Mouse (Mus musculus): ENCODE results near the gene Gm17490. TPM values are rescaled to one million over a fixed set of nuclear protein-coding genes. Genes with fewer than 3 reads are reported as not detected.

Gene Gm17490
- total and polyA plus RNA-seq, 2 experiments from 2014 or later = not detected

GRCm38 (mm10) chr2:11604053-11604452 is 22.0 kb downstream of the Gm17490 start, which contains the start of gene Rbm17:
Rbm17 (minus strand) TSS chr2:11604153.
- Histone ChIP-seq H3K27me3 (ENCODE audit: insufficient read depth, low read length) (no peaks in the 10 kb centered on the region), H3K27ac (ENCODE audit: low read depth, low read length) (peak within 1 kb of the TSS; percentile 79), H3K9ac (replicated peaks; ENCODE audit: low read length, poor library complexity, severe bottlenecking) (peak within 1 kb of the TSS; percentile 98), H3K4me1 (ENCODE audit: insufficient read depth, low read length) (peaks cover 6% of the 10 kb centered on the region; the same call in 1 of the 2 replicates), H3K9me3 (ENCODE audit: low read length) (no peaks in the 10 kb centered on the region), H3K4me3 (ENCODE audit: low read depth, low read length) (peak within 1 kb of the TSS; percentile 95), H3K4me2 (ENCODE audit: low read depth, low read length, poor library complexity, severe bottlenecking) (no peak within 1 kb of the TSS), H3K36me3 (ENCODE audit: insufficient read depth, low read length) (0 out of 2 replicates have a peak, but pooled peaks cover 4% of the 10 kb centered on the region)
- DNase-seq (ENCODE audit: low spot score) (no peak), ATAC-seq (ENCODE audit: low FRiP score) (no peak)
- TF ChIP-seq CTCF (IDR thresholded peaks at IDR 0.05) = no peak
- 86% methylated on average over 5 of the region's 5 CpGs for WGBS

- under 1% methylated on average over 64 of the region's 78 CpGs for WGBS
- peak overlapping the region; percentile 98 for H3K9ac ChIP-seq (replicated peaks; ENCODE audit: low read length, poor library complexity, severe bottlenecking)
- peak overlapping the region; percentile 79 for H3K27ac ChIP-seq (ENCODE audit: low read depth, low read length)
- DNase-seq (ENCODE audit: low spot score) = peak; percentile 95
- peak; percentile 100 for TF ChIP-seq CTCF (IDR thresholded peaks at IDR 0.05)
- ATAC-seq (ENCODE audit: low FRiP score) = peak; percentile 99
- peak overlapping the region; percentile 84 for H3K4me2 ChIP-seq (ENCODE audit: low read depth, low read length, poor library complexity, severe bottlenecking)
- H3K9me3 ChIP-seq (ENCODE audit: low read length) = no peaks in the 10 kb centered on the region
- peaks cover 8% of the 10 kb centered on the region; the same call in 1 of the 2 replicates for H3K36me3 ChIP-seq (ENCODE audit: insufficient read depth, low read length)
- H3K4me3 ChIP-seq (ENCODE audit: low read depth, low read length) = peak overlapping the region; percentile 95
- H3K4me1 ChIP-seq (ENCODE audit: insufficient read depth, low read length) = peaks cover 6% of the 10 kb centered on the region; the same call in 1 of the 2 replicates
- H3K27me3 ChIP-seq (ENCODE audit: insufficient read depth, low read length) = no peaks in the 10 kb centered on the region
These were observed 23.3 kb downstream of the Gm17490 start for GRCm38 (mm10) chr2:11602506-11603489.

- H3K9me3 ChIP-seq (ENCODE audit: low read length) = no peaks in the 10 kb centered on the region
These were observed 24.3 kb downstream of the Gm17490 start for GRCm38 (mm10) chr2:11601795-11602194.

GRCm38 (mm10) chr2:11597906-11598305 is 28.2 kb downstream of the Gm17490 start:
- no peaks in the 10 kb centered on the region for H3K27me3 ChIP-seq (ENCODE audit: insufficient read depth, low read length)
- DNase-seq (ENCODE audit: low spot score) = no peak
- WGBS = 98% methylated on average over 7 of the region's 7 CpGs

More at GRCm38 (mm10) chr2:11601795-11602194, 24.3 kb downstream of the Gm17490 start:
- WGBS = 90% methylated on average over 6 of the region's 6 CpGs
- no peak for TF ChIP-seq CTCF (IDR thresholded peaks at IDR 0.05)
- Histone ChIP-seq H3K4me1 (ENCODE audit: insufficient read depth, low read length) (peaks cover 6% of the 10 kb centered on the region; the same call in 1 of the 2 replicates), H3K27ac (ENCODE audit: low read depth, low read length) (no peak overlapping the region), H3K4me3 (ENCODE audit: low read depth, low read length) (peak overlapping the region; percentile 95), H3K36me3 (ENCODE audit: insufficient read depth, low read length) (peaks cover 12% of the 10 kb centered on the region; the same call in 1 of the 2 replicates), H3K4me2 (ENCODE audit: low read depth, low read length, poor library complexity, severe bottlenecking) (peak overlapping the region; percentile 84), H3K27me3 (ENCODE audit: insufficient read depth, low read length) (no peaks in the 10 kb centered on the region), H3K9ac (replicated peaks; ENCODE audit: low read length, poor library complexity, severe bottlenecking) (no peak overlapping the region; the same call in 1 of the 2 replicates)
- DNase-seq (ENCODE audit: low spot score) = no peak
- ATAC-seq (ENCODE audit: low FRiP score) = no peak

GRCm38 (mm10) chr2:11596690-11597089 is 29.4 kb downstream of the Gm17490 start:
- H3K9me3 ChIP-seq (ENCODE audit: low read length) = no peaks in the 10 kb centered on the region
- no peak overlapping the region for H3K4me2 ChIP-seq (ENCODE audit: low read depth, low read length, poor library complexity, severe bottlenecking)
- no peak overlapping the region for H3K27ac ChIP-seq (ENCODE audit: low read depth, low read length)
- H3K4me1 ChIP-seq (ENCODE audit: insufficient read depth, low read length) = no peaks in the 10 kb centered on the region
- ATAC-seq (ENCODE audit: low FRiP score) (no peak), DNase-seq (ENCODE audit: low spot score) (no peak)
- 86% methylated on average over 2 of the region's 2 CpGs for WGBS
- peaks cover 44% of the 10 kb centered on the region for H3K36me3 ChIP-seq (ENCODE audit: insufficient read depth, low read length)
- H3K4me3 ChIP-seq (ENCODE audit: low read depth, low read length) = no peak overlapping the region
- no peaks in the 10 kb centered on the region for H3K27me3 ChIP-seq (ENCODE audit: insufficient read depth, low read length)
- TF ChIP-seq CTCF (IDR thresholded peaks at IDR 0.05) = no peak
- no peak overlapping the region for H3K9ac ChIP-seq (replicated peaks; ENCODE audit: low read length, poor library complexity, severe bottlenecking)

More at GRCm38 (mm10) chr2:11597906-11598305, 28.2 kb downstream of the Gm17490 start:
- peaks cover 35% of the 10 kb centered on the region for H3K36me3 ChIP-seq (ENCODE audit: insufficient read depth, low read length)
- no peak overlapping the region for H3K4me2 ChIP-seq (ENCODE audit: low read depth, low read length, poor library complexity, severe bottlenecking)
- H3K4me1 ChIP-seq (ENCODE audit: insufficient read depth, low read length) = peaks cover 6% of the 10 kb centered on the region; the same call in 1 of the 2 replicates
- no peak for TF ChIP-seq CTCF (IDR thresholded peaks at IDR 0.05)
- no peak for ATAC-seq (ENCODE audit: low FRiP score)
- H3K9me3 ChIP-seq (ENCODE audit: low read length) = no peaks in the 10 kb centered on the region
- no peak overlapping the region for H3K9ac ChIP-seq (replicated peaks; ENCODE audit: low read length, poor library complexity, severe bottlenecking)
- H3K4me3 ChIP-seq (ENCODE audit: low read depth, low read length) = no peak overlapping the region
- no peak overlapping the region for H3K27ac ChIP-seq (ENCODE audit: low read depth, low read length)

All from midbrain, postnatal 0 days (tissue).